Mouse (Mus musculus): Measurements from ENCODE around the gene Fars2. TPM values are rescaled to one million over a fixed set of nuclear protein-coding genes. Genes with fewer than 3 reads are reported as not detected.

Fars2 gene
- total and polyA plus RNA-seq, 3 experiments = 32.0 to 57.6 (median 54.6) TPM

GRCm38 (mm10) chr13:36087427-36087826 lies 29.8 kb upstream of the Fars2 start:
- ATAC-seq (ENCODE audit: extremely low read depth, insufficient number of reproducible peaks, low FRiP score, poor library complexity, severe bottlenecking) (no peak; the same call in 1 of the 2 replicates), DNase-seq (ENCODE audit: low spot score) (no peak)
- Histone ChIP-seq H3K9me3 (replicated peaks) (no peaks in the 10 kb centered on the region), H3K36me3 (replicated peaks) (peaks cover 80% of the 10 kb centered on the region), H3K4me1 (ENCODE audit: insufficient read depth, low read depth, low read length) (peaks cover 22% of the 10 kb centered on the region), H3K27me3 (ENCODE audit: insufficient read depth, low read length) (no peaks in the 10 kb centered on the region), H3K4me3 (ENCODE audit: low read depth, low read length) (no peak overlapping the region)
- no peak for TF ChIP-seq POLR2AphosphoS5 (IDR thresholded peaks at IDR 0.05; ENCODE audit: insufficient replicate concordance, low read depth, low read length)
- TF ChIP-seq GATA2 (IDR thresholded peaks at IDR 0.05; ENCODE audit: borderline replicate concordance, low read depth, low read length) = no peak

- ATAC-seq (ENCODE audit: extremely low read depth, insufficient number of reproducible peaks, low FRiP score, poor library complexity, severe bottlenecking) (no peak), DNase-seq (ENCODE audit: low spot score) (no peak)
- Histone ChIP-seq H3K27me3 (ENCODE audit: insufficient read depth, low read length) (no peaks in the 10 kb centered on the region), H3K9me3 (replicated peaks) (no peaks in the 10 kb centered on the region), H3K4me3 (ENCODE audit: low read depth, low read length) (no peak overlapping the region), H3K36me3 (replicated peaks) (peaks cover 81% of the 10 kb centered on the region), H3K4me1 (ENCODE audit: insufficient read depth, low read depth, low read length) (peaks cover 22% of the 10 kb centered on the region)
- TF ChIP-seq TAL1 (conservative IDR thresholded peaks at IDR 0.05; ENCODE audit: low read depth, low read length) (no peak), CTCF (IDR thresholded peaks at IDR 0.05; ENCODE audit: low read depth, low read length) (no peak)
Observed at GRCm38 (mm10) chr13:36088168-36088567, 29.0 kb upstream of the Fars2 start.

DNA sequence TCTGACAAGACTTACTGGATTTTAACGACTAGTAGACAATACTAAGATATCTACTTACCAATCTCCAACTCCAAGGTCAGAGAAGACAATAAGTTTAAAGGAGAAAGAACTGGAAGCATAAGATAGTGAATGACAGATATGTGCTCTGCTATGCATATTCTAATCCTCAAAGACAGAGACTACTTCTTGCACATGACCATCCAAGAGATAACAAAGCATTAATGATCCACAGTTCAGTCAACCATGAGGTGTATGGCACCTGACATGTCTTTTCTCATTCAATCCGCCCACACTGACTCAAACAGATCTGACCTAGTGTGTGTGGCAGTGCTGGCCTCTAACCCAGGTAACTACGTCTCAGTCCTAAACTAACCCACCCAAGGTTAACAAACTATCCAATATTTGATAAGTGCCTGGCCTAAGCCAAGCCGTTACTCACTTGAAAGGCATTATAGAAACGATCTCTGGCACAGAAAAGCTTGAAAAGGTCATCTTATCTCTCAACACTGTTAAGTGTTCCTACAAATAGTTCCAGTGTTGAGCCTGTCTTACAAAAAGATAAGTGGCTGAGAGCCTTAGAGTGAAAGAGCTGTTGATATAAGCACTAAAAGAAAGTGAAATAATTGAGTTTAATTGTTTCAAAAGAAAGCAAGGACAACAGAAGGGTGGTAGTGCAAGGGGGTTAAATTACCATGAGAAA lies 20.4 kb upstream of the Fars2 start:
- TF ChIP-seq TAL1 (conservative IDR thresholded peaks at IDR 0.05; ENCODE audit: low read depth, low read length) (peak; percentile 81), GATA1 (IDR thresholded peaks at IDR 0.05; ENCODE audit: borderline replicate concordance, low read length) (no peak)
- ATAC-seq (ENCODE audit: extremely low read depth, insufficient number of reproducible peaks, low FRiP score, poor library complexity, severe bottlenecking) (peak; percentile 87), DNase-seq (ENCODE audit: low spot score) (peak; percentile 14)
- Histone ChIP-seq H3K9me3 (replicated peaks) (no peaks in the 10 kb centered on the region), H3K27me3 (ENCODE audit: insufficient read depth, low read length) (no peaks in the 10 kb centered on the region), H3K36me3 (replicated peaks) (peaks cover 24% of the 10 kb centered on the region), H3K4me3 (ENCODE audit: low read depth, low read length) (no peak overlapping the region; the same call in 1 of the 2 replicates), H3K4me1 (ENCODE audit: insufficient read depth, low read depth, low read length) (peaks cover 42% of the 10 kb centered on the region)

- H3K4me1 ChIP-seq (ENCODE audit: insufficient read depth, low read depth, low read length) = peaks cover 42% of the 10 kb centered on the region
- H3K4me3 ChIP-seq (ENCODE audit: low read depth, low read length) = no peak overlapping the region
- no peaks in the 10 kb centered on the region for H3K27me3 ChIP-seq (ENCODE audit: insufficient read depth, low read length)
- no peaks in the 10 kb centered on the region for H3K9me3 ChIP-seq (replicated peaks)
- ATAC-seq (ENCODE audit: extremely low read depth, insufficient number of reproducible peaks, low FRiP score, poor library complexity, severe bottlenecking) (no peak), DNase-seq (ENCODE audit: low spot score) (no peak)
- TF ChIP-seq GATA1 (IDR thresholded peaks at IDR 0.05; ENCODE audit: borderline replicate concordance, low read length) (no peak), CTCF (IDR thresholded peaks at IDR 0.05; ENCODE audit: low read depth, low read length) (no peak), GATA2 (IDR thresholded peaks at IDR 0.05; ENCODE audit: borderline replicate concordance, low read depth, low read length) (no peak), POLR2AphosphoS5 (IDR thresholded peaks at IDR 0.05; ENCODE audit: insufficient replicate concordance, low read depth, low read length) (no peak), TAL1 (conservative IDR thresholded peaks at IDR 0.05; ENCODE audit: low read depth, low read length) (no peak)
- H3K36me3 ChIP-seq (replicated peaks) = peaks cover 56% of the 10 kb centered on the region
Observed at GRCm38 (mm10) chr13:36105591-36105990, 11.6 kb upstream of the Fars2 start.

- H3K9me3 ChIP-seq (replicated peaks) = no peaks in the 10 kb centered on the region
- peaks cover 63% of the 10 kb centered on the region for H3K36me3 ChIP-seq (replicated peaks)
- DNase-seq (ENCODE audit: low spot score) (no peak), ATAC-seq (ENCODE audit: extremely low read depth, insufficient number of reproducible peaks, low FRiP score, poor library complexity, severe bottlenecking) (no peak)
- H3K27me3 ChIP-seq (ENCODE audit: insufficient read depth, low read length) = no peaks in the 10 kb centered on the region
- H3K4me1 ChIP-seq (ENCODE audit: insufficient read depth, low read depth, low read length) = peaks cover 44% of the 10 kb centered on the region
- TF ChIP-seq GATA2 (IDR thresholded peaks at IDR 0.05; ENCODE audit: borderline replicate concordance, low read depth, low read length) (no peak), CTCF (IDR thresholded peaks at IDR 0.05; ENCODE audit: low read depth, low read length) (no peak), POLR2AphosphoS5 (IDR thresholded peaks at IDR 0.05; ENCODE audit: insufficient replicate concordance, low read depth, low read length) (no peak), GATA1 (IDR thresholded peaks at IDR 0.05; ENCODE audit: borderline replicate concordance, low read length) (no peak), TAL1 (conservative IDR thresholded peaks at IDR 0.05; ENCODE audit: low read depth, low read length) (no peak)
- no peak overlapping the region for H3K4me3 ChIP-seq (ENCODE audit: low read depth, low read length)
Observed at GRCm38 (mm10) chr13:36108528-36108927, 8.7 kb upstream of the Fars2 start.

GRCm38 (mm10) chr13:36111331-36111730 lies 5.9 kb upstream of the Fars2 start:
- Histone ChIP-seq H3K27me3 (ENCODE audit: insufficient read depth, low read length) (no peaks in the 10 kb centered on the region), H3K4me3 (ENCODE audit: low read depth, low read length) (no peak overlapping the region), H3K4me1 (ENCODE audit: insufficient read depth, low read depth, low read length) (peaks cover 54% of the 10 kb centered on the region), H3K9me3 (replicated peaks) (no peaks in the 10 kb centered on the region), H3K36me3 (replicated peaks) (peaks cover 64% of the 10 kb centered on the region)
- TF ChIP-seq POLR2AphosphoS5 (IDR thresholded peaks at IDR 0.05; ENCODE audit: insufficient replicate concordance, low read depth, low read length) (no peak), TAL1 (conservative IDR thresholded peaks at IDR 0.05; ENCODE audit: low read depth, low read length) (no peak), CTCF (IDR thresholded peaks at IDR 0.05; ENCODE audit: low read depth, low read length) (no peak), GATA2 (IDR thresholded peaks at IDR 0.05; ENCODE audit: borderline replicate concordance, low read depth, low read length) (no peak), GATA1 (IDR thresholded peaks at IDR 0.05; ENCODE audit: borderline replicate concordance, low read length) (no peak)
- DNase-seq (ENCODE audit: low spot score) (no peak), ATAC-seq (ENCODE audit: extremely low read depth, insufficient number of reproducible peaks, low FRiP score, poor library complexity, severe bottlenecking) (no peak)

- ATAC-seq (ENCODE audit: extremely low read depth, insufficient number of reproducible peaks, low FRiP score, poor library complexity, severe bottlenecking) (no peak), DNase-seq (ENCODE audit: low spot score) (no peak)
- no peaks in the 10 kb centered on the region for H3K27me3 ChIP-seq (ENCODE audit: insufficient read depth, low read length)
- peaks cover 51% of the 10 kb centered on the region for H3K36me3 ChIP-seq (replicated peaks)
- H3K4me3 ChIP-seq (ENCODE audit: low read depth, low read length) = no peak overlapping the region
- H3K9me3 ChIP-seq (replicated peaks) = no peaks in the 10 kb centered on the region
- no peak for TF ChIP-seq GATA1 (IDR thresholded peaks at IDR 0.05; ENCODE audit: borderline replicate concordance, low read length)
- TF ChIP-seq TAL1 (conservative IDR thresholded peaks at IDR 0.05; ENCODE audit: low read depth, low read length) = no peak
- no peak for TF ChIP-seq GATA2 (IDR thresholded peaks at IDR 0.05; ENCODE audit: borderline replicate concordance, low read depth, low read length)
- TF ChIP-seq POLR2AphosphoS5 (IDR thresholded peaks at IDR 0.05; ENCODE audit: insufficient replicate concordance, low read depth, low read length) = no peak
- TF ChIP-seq CTCF (IDR thresholded peaks at IDR 0.05; ENCODE audit: low read depth, low read length) = no peak
- peaks cover 47% of the 10 kb centered on the region for H3K4me1 ChIP-seq (ENCODE audit: insufficient read depth, low read depth, low read length)
Observed at GRCm38 (mm10) chr13:36113181-36113580, 4.0 kb upstream of the Fars2 start.
